Mouse (Mus musculus) ES-E14 (cell line): Measurements from ENCODE around the gene Kcnip1.

Experiments used
- HCFC1 ChIP-seq: IDR thresholded peaks from 2 replicates; pipeline ENCODE4 v1.6.1; 2012; ENCODE audit warnings: low read length, inconsistent platforms, borderline replicate concordance; ENCODE audit not compliant: insufficient read depth
- ZC3H11A ChIP-seq: IDR thresholded peaks from 2 replicates; pipeline ENCODE4 v1.6.1; 2012; ENCODE audit warnings: low read depth, mild to moderate bottlenecking, inconsistent platforms, low read length, borderline replicate concordance

GRCm38 (mm10) chr11:33700725-33701124, 292.2 kb downstream of the Kcnip1 start:
- TF ChIP-seq ZC3H11A (no peak), HCFC1 (no peak)
